Mouse (Mus musculus) olfactory bulb, adult 2 months (tissue): ENCODE results near the gene Bok.

Experiments
- CTCF ChIP-seq: fragments of 200-500 bp; IDR thresholded peaks from 2 replicates; pipeline ENCODE4 v1.5.1; 2012; ENCODE audit warnings: low read depth, mild to moderate bottlenecking, low read length, moderate library complexity; ENCODE audit not compliant: insufficient read depth
- POLR2A ChIP-seq: fragments of 200-500 bp; IDR thresholded peaks from 2 replicates; pipeline ENCODE4 v1.6.1; 2012; ENCODE audit warnings: mild to moderate bottlenecking, low read depth, low read length, moderate library complexity; ENCODE audit not compliant: insufficient read depth

DNA sequence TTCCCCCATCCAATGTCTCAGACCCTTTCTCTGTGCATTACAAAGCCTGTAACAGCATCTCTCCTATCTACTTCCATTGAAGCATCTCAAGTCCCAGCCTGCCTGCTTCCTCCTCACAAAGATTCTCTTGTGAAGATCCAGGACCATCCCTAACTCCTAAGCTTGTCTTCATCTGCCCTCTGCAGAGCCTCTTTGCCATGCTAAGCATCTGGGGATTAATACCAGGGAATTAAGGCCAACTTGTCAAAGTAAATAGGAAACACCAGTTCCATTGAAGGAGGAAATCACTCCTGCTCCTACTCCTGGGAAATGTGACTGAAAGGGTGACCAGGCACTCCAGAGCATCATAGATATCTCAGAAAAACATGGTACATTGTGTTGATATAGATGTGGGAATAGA is 15.5 kb upstream of the Bok start:
- TF ChIP-seq CTCF (no peak), POLR2A (no peak)
